Mouse (Mus musculus): Measurements from ENCODE around the gene Gm9918. TPM values are rescaled to one million over a fixed set of nuclear protein-coding genes. Genes with fewer than 3 reads are reported as not detected.

Gm9918 gene
- polyA plus RNA-seq, 1 experiment from 2014 or later, result 0.49 TPM

- no peaks in the 10 kb centered on the region for H3K36me3 ChIP-seq
- peaks cover 29% of the 10 kb centered on the region for H3K4me1 ChIP-seq
- peaks cover 76% of the 10 kb centered on the region for H3K27me3 ChIP-seq
- H3K9ac ChIP-seq, result no peak overlapping the region
- no peak for ATAC-seq (ENCODE audit: low FRiP score)
- no peaks in the 10 kb centered on the region for H3K9me3 ChIP-seq (replicated peaks)
- H3K4me2 ChIP-seq (replicated peaks), result peak overlapping the region; percentile 91; the same call in 1 of the 2 replicates
- 11% methylated on average over 11 of the region's 11 CpGs for WGBS
- H3K27ac ChIP-seq, result peak overlapping the region; percentile 83; the same call in 1 of the 2 replicates
- no peak overlapping the region for H3K4me3 ChIP-seq
Measured at GRCm38 (mm10) chr15:102258581-102259253, 11.6 kb upstream of the Gm9918 start.

GRCm38 (mm10) chr15:102262582-102262981, 7.8 kb upstream of the Gm9918 start:
- H3K27me3 ChIP-seq, result peaks cover 43% of the 10 kb centered on the region
- WGBS, result 52% methylated on average over 7 of the region's 7 CpGs
- peaks cover 15% of the 10 kb centered on the region for H3K4me1 ChIP-seq
- no peak overlapping the region for H3K4me3 ChIP-seq
- no peak overlapping the region for H3K27ac ChIP-seq
- H3K4me2 ChIP-seq (replicated peaks), result no peak overlapping the region
- H3K36me3 ChIP-seq, result no peaks in the 10 kb centered on the region
- H3K9me3 ChIP-seq (replicated peaks), result no peaks in the 10 kb centered on the region
- H3K9ac ChIP-seq, result no peak overlapping the region
- ATAC-seq (ENCODE audit: low FRiP score), result no peak

- 89% methylated on average over 2 of the region's 2 CpGs for WGBS
- peaks cover 10% of the 10 kb centered on the region for H3K4me1 ChIP-seq
- no peaks in the 10 kb centered on the region for H3K9me3 ChIP-seq (replicated peaks)
- no peaks in the 10 kb centered on the region for H3K36me3 ChIP-seq
- H3K4me3 ChIP-seq, result no peak overlapping the region
- ATAC-seq (ENCODE audit: low FRiP score), result no peak
- H3K27me3 ChIP-seq, result peaks cover 38% of the 10 kb centered on the region
- H3K27ac ChIP-seq, result no peak overlapping the region
- no peak overlapping the region for H3K9ac ChIP-seq
- no peak overlapping the region for H3K4me2 ChIP-seq (replicated peaks)
Measured at GRCm38 (mm10) chr15:102263037-102263436, 7.3 kb upstream of the Gm9918 start.

GRCm38 (mm10) chr15:102265548-102265947, 4.8 kb upstream of the Gm9918 start:
- Histone ChIP-seq H3K4me3 (no peak overlapping the region), H3K27me3 (peaks cover 28% of the 10 kb centered on the region), H3K27ac (no peak overlapping the region), H3K36me3 (no peaks in the 10 kb centered on the region), H3K9me3 (replicated peaks) (no peaks in the 10 kb centered on the region), H3K4me1 (peaks cover 4% of the 10 kb centered on the region), H3K9ac (no peak overlapping the region), H3K4me2 (replicated peaks) (no peak overlapping the region)
- WGBS, result 93% methylated on average over 5 of the region's 5 CpGs
- no peak for ATAC-seq (ENCODE audit: low FRiP score)

GRCm38 (mm10) chr15:102271441-102271840, 1.1 kb downstream of the Gm9918 start:
- no peak overlapping the region for H3K4me3 ChIP-seq
- WGBS, result 22% methylated on average over 3 of the region's 3 CpGs
- H3K4me2 ChIP-seq (replicated peaks), result no peak overlapping the region
- H3K27ac ChIP-seq, result no peak overlapping the region
- H3K36me3 ChIP-seq, result no peaks in the 10 kb centered on the region
- peaks cover 21% of the 10 kb centered on the region for H3K27me3 ChIP-seq
- H3K4me1 ChIP-seq, result peaks cover 8% of the 10 kb centered on the region
- H3K9me3 ChIP-seq (replicated peaks), result no peaks in the 10 kb centered on the region
- no peak overlapping the region for H3K9ac ChIP-seq
- no peak for ATAC-seq (ENCODE audit: low FRiP score)

- H3K36me3 ChIP-seq, result no peaks in the 10 kb centered on the region
- peaks cover 12% of the 10 kb centered on the region for H3K4me1 ChIP-seq
- no peak overlapping the region for H3K4me2 ChIP-seq (replicated peaks)
- H3K9ac ChIP-seq, result no peak overlapping the region
- no peak for ATAC-seq (ENCODE audit: low FRiP score)
- WGBS, result 72% methylated on average over 6 of the region's 6 CpGs
- no peak overlapping the region for H3K4me3 ChIP-seq
- H3K9me3 ChIP-seq (replicated peaks), result no peaks in the 10 kb centered on the region
- peaks cover 21% of the 10 kb centered on the region for H3K27me3 ChIP-seq
- H3K27ac ChIP-seq, result no peak overlapping the region
Measured at GRCm38 (mm10) chr15:102273982-102274716, 3.8 kb downstream of the Gm9918 start.

- 32% methylated on average over 7 of the region's 7 CpGs for WGBS
- Histone ChIP-seq H3K4me1 (peaks cover 14% of the 10 kb centered on the region), H3K27me3 (no peaks in the 10 kb centered on the region), H3K27ac (peak overlapping the region; percentile 80), H3K4me2 (replicated peaks) (peak overlapping the region; percentile 89), H3K9me3 (replicated peaks) (no peaks in the 10 kb centered on the region), H3K9ac (peak overlapping the region; percentile 63), H3K4me3 (peak overlapping the region; percentile 65), H3K36me3 (peaks cover 23% of the 10 kb centered on the region)
- peak; percentile 11; the same call in 1 of the 2 replicates for ATAC-seq (ENCODE audit: low FRiP score)
Measured at GRCm38 (mm10) chr15:102278726-102279091, 8.3 kb downstream of the Gm9918 start.

- peak within 1 kb of the TSS; percentile 65 for H3K4me3 ChIP-seq
- ATAC-seq (ENCODE audit: low FRiP score), result peak; percentile 96
- no peaks in the 10 kb centered on the region for H3K27me3 ChIP-seq
- H3K9me3 ChIP-seq (replicated peaks), result no peaks in the 10 kb centered on the region
- peaks cover 23% of the 10 kb centered on the region for H3K36me3 ChIP-seq
- H3K9ac ChIP-seq, result peak within 1 kb of the TSS; percentile 63
- peak within 1 kb of the TSS; percentile 89 for H3K4me2 ChIP-seq (replicated peaks)
- peak within 1 kb of the TSS; percentile 80 for H3K27ac ChIP-seq
- WGBS, result under 1% methylated on average over 65 of the region's 65 CpGs
- H3K4me1 ChIP-seq, result peaks cover 14% of the 10 kb centered on the region
Measured at GRCm38 (mm10) chr15:102279092-102279782, 8.9 kb downstream of the Gm9918 start, which contains the start of gene Mfsd5. Gene Mfsd5, plus strand, starts transcription at chr15:102279454.

GRCm38 (mm10) chr15:102279783-102280520, 9.6 kb downstream of the Gm9918 start:
- peak; percentile 50 for ATAC-seq (ENCODE audit: low FRiP score)
- 28% methylated on average over 13 of the region's 13 CpGs for WGBS
- H3K27ac ChIP-seq, result peak overlapping the region; percentile 80

GRCm38 (mm10) chr15:102280623-102281022, 10.3 kb downstream of the Gm9918 start:
- ATAC-seq (ENCODE audit: low FRiP score), result no peak
- Histone ChIP-seq H3K9me3 (replicated peaks) (no peaks in the 10 kb centered on the region), H3K4me3 (peak overlapping the region; percentile 65; the same call in 1 of the 2 replicates), H3K4me2 (replicated peaks) (peak overlapping the region; percentile 89), H3K9ac (0 out of 2 replicates have a peak overlapping the region, but pooled peaks have one; percentile 63), H3K27ac (no peak overlapping the region), H3K27me3 (no peaks in the 10 kb centered on the region), H3K36me3 (peaks cover 23% of the 10 kb centered on the region), H3K4me1 (peaks cover 14% of the 10 kb centered on the region)
- 94% methylated on average over 19 of the region's 19 CpGs for WGBS

More at GRCm38 (mm10) chr15:102279783-102280520, 9.6 kb downstream of the Gm9918 start:
- peak overlapping the region; percentile 65 for H3K4me3 ChIP-seq
- H3K9me3 ChIP-seq (replicated peaks), result no peaks in the 10 kb centered on the region
- H3K27me3 ChIP-seq, result no peaks in the 10 kb centered on the region
- peak overlapping the region; percentile 89 for H3K4me2 ChIP-seq (replicated peaks)
- H3K4me1 ChIP-seq, result peaks cover 14% of the 10 kb centered on the region
- H3K36me3 ChIP-seq, result peaks cover 23% of the 10 kb centered on the region
- peak overlapping the region; percentile 63 for H3K9ac ChIP-seq

- H3K27ac ChIP-seq, result no peak overlapping the region
- WGBS, result 87% methylated on average over 8 of the region's 8 CpGs
- ATAC-seq (ENCODE audit: low FRiP score), result no peak
- no peaks in the 10 kb centered on the region for H3K27me3 ChIP-seq
- peaks cover 14% of the 10 kb centered on the region for H3K4me1 ChIP-seq
- peaks cover 23% of the 10 kb centered on the region for H3K36me3 ChIP-seq
- no peak overlapping the region for H3K9ac ChIP-seq
- H3K4me2 ChIP-seq (replicated peaks), result no peak overlapping the region
- no peak overlapping the region for H3K4me3 ChIP-seq
- H3K9me3 ChIP-seq (replicated peaks), result no peaks in the 10 kb centered on the region
Measured at GRCm38 (mm10) chr15:102282463-102283292, 12.3 kb downstream of the Gm9918 start.

Data from hindbrain, embryonic 12.5 days (tissue).